Mouse (Mus musculus) brain, embryonic 14.5 days (tissue): Measurements from ENCODE around the gene Rnft2.

Experiments
- CTCF ChIP-seq: fragments of 200-500 bp; IDR thresholded peaks from 2 replicates; pipeline ENCODE4 v1.5.1; 2012; ENCODE audit warnings: inconsistent platforms, mild to moderate bottlenecking, moderate library complexity, borderline replicate concordance; ENCODE audit not compliant: insufficient read depth, insufficient read length; ENCODE audit errors: extremely low read depth
- POLR2A ChIP-seq: fragments of 200-500 bp; IDR thresholded peaks from 2 replicates; pipeline ENCODE4 v1.6.1; 2012; ENCODE audit warnings: mild to moderate bottlenecking, inconsistent platforms, borderline replicate concordance; ENCODE audit not compliant: poor library complexity, insufficient read depth, insufficient read length, severe bottlenecking; ENCODE audit errors: extremely low read depth

- TF ChIP-seq CTCF (no peak), POLR2A (no peak)
Observed at GRCm38 (mm10) chr5:118276711-118277110, 31.8 kb upstream of the Rnft2 start.
